Mouse (Mus musculus): ENCODE measurements around the gene Rcc2. TPM values are rescaled to one million over a fixed set of nuclear protein-coding genes. Genes with fewer than 3 reads are reported as not detected.

Rcc2 gene
- polyA plus RNA-seq, 1 experiment from 2014 or later, result 106 TPM

DNA sequence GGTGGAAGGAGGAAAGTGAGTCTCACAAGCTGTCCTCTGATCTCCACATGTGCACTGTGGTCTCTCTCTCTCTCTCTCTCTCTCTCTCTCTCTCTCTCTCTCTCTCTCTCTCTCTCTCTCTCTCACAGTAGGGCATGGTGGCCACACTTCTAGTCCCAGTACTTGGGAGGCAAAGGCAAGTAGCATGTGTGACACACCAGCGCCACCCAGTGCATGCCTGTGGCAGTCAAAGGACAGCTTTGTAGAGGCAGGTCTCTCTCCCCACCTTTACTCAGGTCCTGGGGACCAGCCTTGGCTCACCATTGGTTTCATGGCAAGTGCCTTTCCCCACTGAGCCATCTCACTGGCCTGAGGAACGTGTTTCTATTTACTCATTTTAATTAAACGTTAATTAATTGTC is 44.3 kb downstream of the Rcc2 start:
- no peak overlapping the region for H3K4me2 ChIP-seq (replicated peaks)
- WGBS, result 22% methylated on average over 3 of the region's 3 CpGs
- H3K36me3 ChIP-seq, result no peaks in the 10 kb centered on the region
- no peak overlapping the region for H3K4me3 ChIP-seq
- H3K27me3 ChIP-seq (replicated peaks), result no peaks in the 10 kb centered on the region
- H3K9me3 ChIP-seq, result no peaks in the 10 kb centered on the region
- no peak for ATAC-seq (ENCODE audit: low FRiP score, low read depth)
- H3K4me1 ChIP-seq, result peaks cover 8% of the 10 kb centered on the region; the same call in 1 of the 2 replicates
- H3K27ac ChIP-seq, result no peak overlapping the region
- no peak overlapping the region for H3K9ac ChIP-seq

DNA sequence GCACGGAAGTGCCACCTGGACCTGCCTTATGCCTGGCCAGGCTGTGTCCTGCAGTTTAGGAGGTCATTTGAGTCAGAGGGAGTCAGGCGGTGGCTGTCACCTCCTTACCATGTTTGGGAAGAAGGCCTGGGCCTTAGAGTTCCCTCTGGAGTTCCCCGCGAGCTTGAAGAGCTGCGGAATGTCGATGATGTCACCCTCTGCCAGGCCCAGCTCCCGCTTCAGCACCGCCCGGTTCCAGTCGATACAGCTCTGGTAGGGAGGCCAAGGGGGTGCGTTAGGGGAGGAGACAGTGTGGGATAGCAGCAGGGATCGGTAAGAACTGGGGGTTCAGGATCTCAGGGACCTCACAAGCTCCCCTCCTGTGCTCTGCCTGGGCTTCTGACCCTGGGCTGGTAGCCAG is 47.6 kb downstream of the Rcc2 start:
- Histone ChIP-seq H3K9me3 (no peaks in the 10 kb centered on the region), H3K27me3 (replicated peaks) (no peaks in the 10 kb centered on the region), H3K9ac (0 out of 2 replicates have a peak overlapping the region, but pooled peaks have one; percentile 14), H3K27ac (no peak overlapping the region), H3K4me1 (0 out of 2 replicates have a peak, but pooled peaks cover 11% of the 10 kb centered on the region), H3K36me3 (no peaks in the 10 kb centered on the region), H3K4me3 (no peak overlapping the region), H3K4me2 (replicated peaks) (no peak overlapping the region)
- WGBS, result 29% methylated on average over 12 of the region's 12 CpGs
- no peak for ATAC-seq (ENCODE audit: low FRiP score, low read depth)

- Histone ChIP-seq H3K4me3 (no peak overlapping the region), H3K9ac (no peak overlapping the region), H3K36me3 (no peaks in the 10 kb centered on the region), H3K27ac (no peak overlapping the region), H3K27me3 (replicated peaks) (no peaks in the 10 kb centered on the region), H3K4me1 (0 out of 2 replicates have a peak, but pooled peaks cover 8% of the 10 kb centered on the region), H3K4me2 (replicated peaks) (peak overlapping the region; percentile 55), H3K9me3 (no peaks in the 10 kb centered on the region)
- 8% methylated on average over 19 of the region's 19 CpGs for WGBS
- ATAC-seq (ENCODE audit: low FRiP score, low read depth), result no peak
Observed at GRCm38 (mm10) chr4:140750328-140750727, 50.0 kb downstream of the Rcc2 start.

DNA sequence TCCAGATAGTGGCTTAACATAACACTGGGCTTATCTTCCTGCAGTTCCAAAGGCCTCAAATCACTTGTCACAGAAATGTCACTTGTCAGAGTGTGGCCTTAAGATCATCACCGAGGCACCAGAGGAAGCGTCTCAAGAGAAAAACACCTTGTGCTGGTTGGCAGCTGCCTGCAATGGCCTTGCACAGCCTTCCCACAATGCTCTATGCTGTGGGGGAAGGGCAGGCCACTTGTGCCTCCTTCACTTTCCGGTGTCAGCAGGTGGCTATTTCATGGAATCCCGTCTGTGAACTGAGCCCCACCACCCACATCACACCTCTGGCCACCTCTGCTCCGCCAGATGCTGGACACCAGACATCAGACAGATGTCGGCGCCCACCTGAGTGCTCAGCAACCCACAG is 53.0 kb downstream of the Rcc2 start:
- H3K9me3 ChIP-seq, result no peaks in the 10 kb centered on the region
- no peak overlapping the region for H3K4me2 ChIP-seq (replicated peaks)
- H3K9ac ChIP-seq, result no peak overlapping the region
- no peak overlapping the region for H3K4me3 ChIP-seq
- no peak overlapping the region for H3K27ac ChIP-seq
- no peaks in the 10 kb centered on the region for H3K36me3 ChIP-seq
- 68% methylated on average over 7 of the region's 7 CpGs for WGBS
- ATAC-seq (ENCODE audit: low FRiP score, low read depth), result no peak
- H3K4me1 ChIP-seq, result peaks cover 17% of the 10 kb centered on the region
- no peaks in the 10 kb centered on the region for H3K27me3 ChIP-seq (replicated peaks)

DNA sequence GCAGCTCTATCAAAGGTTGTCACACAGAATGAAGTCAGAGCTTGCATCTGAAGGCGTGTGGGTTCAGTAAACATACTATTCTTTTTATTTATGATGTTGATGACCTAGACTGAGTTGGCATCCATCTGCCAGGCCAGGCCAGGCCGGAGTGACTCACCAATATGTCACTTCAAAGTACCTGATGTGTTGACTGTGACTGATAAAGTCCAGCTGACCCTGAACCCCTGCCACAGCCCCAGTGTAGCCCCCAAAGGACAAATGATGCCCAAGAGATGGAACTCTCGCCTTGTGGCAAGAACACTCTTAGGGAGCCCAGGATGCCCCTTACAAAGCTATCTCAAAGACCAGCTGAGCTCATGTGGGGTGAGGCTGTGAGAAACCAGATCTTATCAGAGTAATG is 55.5 kb downstream of the Rcc2 start:
- no peak overlapping the region for H3K9ac ChIP-seq
- H3K4me3 ChIP-seq, result no peak overlapping the region
- no peaks in the 10 kb centered on the region for H3K27me3 ChIP-seq (replicated peaks)
- H3K9me3 ChIP-seq, result no peaks in the 10 kb centered on the region
- H3K4me1 ChIP-seq, result peaks cover 9% of the 10 kb centered on the region
- 87% methylated on average over 3 of the region's 3 CpGs for WGBS
- H3K27ac ChIP-seq, result no peak overlapping the region
- no peaks in the 10 kb centered on the region for H3K36me3 ChIP-seq
- H3K4me2 ChIP-seq (replicated peaks), result no peak overlapping the region
- ATAC-seq (ENCODE audit: low FRiP score, low read depth), result no peak

DNA sequence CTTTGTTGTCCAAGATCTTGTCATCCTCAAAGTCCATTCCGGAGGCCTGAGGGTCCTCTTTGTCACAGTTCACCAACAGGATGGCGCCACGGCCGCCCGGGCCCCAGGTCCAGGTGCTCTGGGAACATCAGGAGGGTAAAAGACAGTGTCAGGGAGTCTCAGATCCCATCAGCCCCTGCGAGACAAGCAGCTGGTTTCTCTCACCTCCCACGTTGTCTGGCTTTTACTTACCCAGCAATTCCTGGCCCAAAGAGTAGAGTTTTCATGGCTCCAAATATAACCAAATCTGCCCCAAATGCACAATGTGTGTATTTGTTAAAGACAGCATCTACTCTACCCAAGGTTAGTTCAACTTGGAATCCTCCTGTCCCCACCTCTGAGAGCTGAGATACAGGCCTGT is 61.3 kb downstream of the Rcc2 start:
- Histone ChIP-seq H3K4me3 (no peak overlapping the region), H3K36me3 (no peaks in the 10 kb centered on the region), H3K9me3 (no peaks in the 10 kb centered on the region), H3K4me1 (peaks cover 9% of the 10 kb centered on the region), H3K9ac (no peak overlapping the region), H3K27ac (no peak overlapping the region), H3K4me2 (replicated peaks) (no peak overlapping the region), H3K27me3 (replicated peaks) (no peaks in the 10 kb centered on the region)
- WGBS, result 90% methylated on average over 7 of the region's 7 CpGs
- ATAC-seq (ENCODE audit: low FRiP score, low read depth), result no peak

- H3K9ac ChIP-seq, result no peak overlapping the region
- no peaks in the 10 kb centered on the region for H3K36me3 ChIP-seq
- H3K4me3 ChIP-seq, result no peak overlapping the region
- H3K27ac ChIP-seq, result no peak overlapping the region
- H3K27me3 ChIP-seq (replicated peaks), result no peaks in the 10 kb centered on the region
- no peak for ATAC-seq (ENCODE audit: low FRiP score, low read depth)
- no peaks in the 10 kb centered on the region for H3K9me3 ChIP-seq
- 19% methylated on average over 9 of the region's 9 CpGs for WGBS
- H3K4me1 ChIP-seq, result peaks cover 2% of the 10 kb centered on the region
- no peak overlapping the region for H3K4me2 ChIP-seq (replicated peaks)
Observed at GRCm38 (mm10) chr4:140763158-140763557, 62.8 kb downstream of the Rcc2 start.

- H3K4me2 ChIP-seq (replicated peaks), result no peak overlapping the region
- no peak overlapping the region for H3K9ac ChIP-seq
- no peak overlapping the region for H3K4me3 ChIP-seq
- no peak for ATAC-seq (ENCODE audit: low FRiP score, low read depth)
- 85% methylated on average over 3 of the region's 3 CpGs for WGBS
- no peaks in the 10 kb centered on the region for H3K36me3 ChIP-seq
- H3K27ac ChIP-seq, result no peak overlapping the region
- H3K27me3 ChIP-seq (replicated peaks), result no peaks in the 10 kb centered on the region
- H3K9me3 ChIP-seq, result no peaks in the 10 kb centered on the region
- H3K4me1 ChIP-seq, result peaks cover 4% of the 10 kb centered on the region; the same call in 1 of the 2 replicates
Observed at GRCm38 (mm10) chr4:140765936-140766335, 65.6 kb downstream of the Rcc2 start.

DNA sequence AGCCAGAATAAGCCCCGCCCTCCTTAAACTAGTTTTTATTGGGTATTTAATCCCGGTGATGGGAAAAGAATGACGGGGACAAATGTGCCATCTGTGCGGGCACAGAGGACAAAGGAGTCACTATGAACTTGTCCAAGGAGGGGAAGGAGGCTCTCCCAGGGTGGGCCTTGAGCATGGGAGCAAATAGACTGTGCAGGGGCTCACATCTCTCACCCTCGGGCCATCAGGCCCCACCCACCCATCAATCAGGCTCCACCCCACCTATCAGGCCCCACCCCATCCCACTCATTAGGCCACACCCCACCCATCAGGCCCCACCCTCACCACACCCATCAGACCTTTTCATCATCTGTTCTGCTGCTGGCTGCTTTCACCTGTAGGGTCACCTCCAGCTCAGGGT is 68.6 kb downstream of the Rcc2 start:
- H3K9me3 ChIP-seq, result no peaks in the 10 kb centered on the region
- no peaks in the 10 kb centered on the region for H3K27me3 ChIP-seq (replicated peaks)
- H3K4me3 ChIP-seq, result no peak overlapping the region
- no peak overlapping the region for H3K9ac ChIP-seq
- H3K4me2 ChIP-seq (replicated peaks), result no peak overlapping the region
- H3K4me1 ChIP-seq, result peaks cover 11% of the 10 kb centered on the region
- H3K36me3 ChIP-seq, result no peaks in the 10 kb centered on the region
- WGBS, result 72% methylated on average over 5 of the region's 5 CpGs
- no peak for ATAC-seq (ENCODE audit: low FRiP score, low read depth)
- H3K27ac ChIP-seq, result no peak overlapping the region

- H3K27ac ChIP-seq, result no peak overlapping the region
- no peaks in the 10 kb centered on the region for H3K9me3 ChIP-seq
- H3K9ac ChIP-seq, result no peak overlapping the region
- H3K4me1 ChIP-seq, result peaks cover 11% of the 10 kb centered on the region
- ATAC-seq (ENCODE audit: low FRiP score, low read depth), result no peak
- WGBS, result 14% methylated on average over 13 of the region's 13 CpGs
- peak overlapping the region; percentile 48 for H3K4me2 ChIP-seq (replicated peaks)
- no peaks in the 10 kb centered on the region for H3K36me3 ChIP-seq
- H3K27me3 ChIP-seq (replicated peaks), result no peaks in the 10 kb centered on the region
- no peak overlapping the region; the same call in 1 of the 2 replicates for H3K4me3 ChIP-seq
Observed at GRCm38 (mm10) chr4:140770433-140770832, 70.1 kb downstream of the Rcc2 start.

- H3K4me1 ChIP-seq, result peaks cover 11% of the 10 kb centered on the region
- 47% methylated on average over 4 of the region's 4 CpGs for WGBS
- no peaks in the 10 kb centered on the region for H3K36me3 ChIP-seq
- no peak overlapping the region for H3K4me2 ChIP-seq (replicated peaks)
- no peak overlapping the region for H3K9ac ChIP-seq
- H3K4me3 ChIP-seq, result no peak overlapping the region
- H3K9me3 ChIP-seq, result no peaks in the 10 kb centered on the region
- H3K27ac ChIP-seq, result no peak overlapping the region
- ATAC-seq (ENCODE audit: low FRiP score, low read depth), result no peak
- H3K27me3 ChIP-seq (replicated peaks), result no peaks in the 10 kb centered on the region
Observed at GRCm38 (mm10) chr4:140771091-140771490, 70.8 kb downstream of the Rcc2 start.
